7 mouse cellular contexts compared by ENCODE assay signal in the genomic region with DNA sequence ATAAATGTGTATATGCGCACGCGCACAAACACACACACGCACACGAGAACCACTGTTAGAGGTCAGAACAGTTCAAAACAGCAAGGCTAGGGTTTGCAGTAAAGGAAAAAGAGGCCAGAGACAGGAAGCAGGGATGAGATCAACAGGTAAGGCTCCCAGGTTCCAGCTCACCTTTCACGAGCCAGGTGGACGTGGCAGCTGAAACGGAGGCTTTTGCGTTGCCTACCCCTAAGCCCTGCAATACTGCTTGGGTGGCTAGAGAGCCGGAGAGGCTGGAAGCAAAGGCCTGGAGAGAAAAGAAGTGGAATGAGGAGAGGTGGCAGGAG. TPM values are rescaled to one million over a fixed set of nuclear protein-coding genes. Genes with fewer than 3 reads are reported as not detected.
DNase-seq lines count a peak whose midpoint lies in the region; ATAC-seq and TF ChIP-seq lines count a peak whose summit lies in the region.

No protein-coding gene starts in this region.

- TF ChIP-seq CTCF in testis, adult 2 months (IDR thresholded peaks at IDR 0.05; ENCODE audit: control insufficient read depth, insufficient read depth, insufficient replicate concordance, low read depth, low read length) = no peak
- no peak for TF ChIP-seq CTCF in liver, adult 2 months (IDR thresholded peaks at IDR 0.05; ENCODE audit: low read depth, low read length)

- H3K9me3 ChIP-seq in forebrain, embryonic 12.5 days = no peaks in the 10 kb centered on the region
- no peaks in the 10 kb centered on the region for H3K9me3 ChIP-seq in stomach, embryonic 16.5 days (replicated peaks; ENCODE audit: control insufficient read depth, low read length)

- no peak for DNase-seq in testis, postnatal 10 days (ENCODE audit: low spot score)
- peak; percentile 23 for DNase-seq in liver, adult 2 months (ENCODE audit: extremely low read depth, low read depth, low spot score)
- no peak for DNase-seq in right cerebral cortex, postnatal 14 days
- no peak for DNase-seq in gastrocnemius, postnatal 4 days (ENCODE audit: low spot score in 2 of 2)

- H3K27ac ChIP-seq in testis, adult 2 months (ENCODE audit: control insufficient read depth, insufficient read depth, low read depth, low read length) = no peak overlapping the region
- peak overlapping the region; percentile 71; the same call in 1 of the 2 replicates for H3K27ac ChIP-seq in forebrain, embryonic 12.5 days
- H3K27ac ChIP-seq in liver, adult 2 months (replicated peaks; ENCODE audit: insufficient read depth, low read depth, low read length) = no peak overlapping the region
- peak overlapping the region; percentile 92 for H3K27ac ChIP-seq in stomach, embryonic 16.5 days (ENCODE audit: low read length)

- H3K36me3 ChIP-seq in testis, adult 2 months (ENCODE audit: control insufficient read depth, insufficient read depth, low read length) = no peaks in the 10 kb centered on the region
- no peaks in the 10 kb centered on the region for H3K36me3 ChIP-seq in forebrain, embryonic 12.5 days (replicated peaks)
- H3K36me3 ChIP-seq in liver, adult 2 months (ENCODE audit: control insufficient read depth, insufficient read depth, low read length) = peaks cover 2% of the 10 kb centered on the region
- H3K36me3 ChIP-seq in stomach, embryonic 16.5 days (ENCODE audit: control insufficient read depth, insufficient read depth, low read length) = no peaks in the 10 kb centered on the region

- WGBS in forebrain, embryonic 12.5 days = 40% methylated on average over 10 of the region's 10 CpGs
- WGBS in liver, adult 2 months = 29% methylated on average over 10 of the region's 10 CpGs
- 30% methylated on average over 10 of the region's 10 CpGs for WGBS in stomach, embryonic 16.5 days

- peaks cover 12% of the 10 kb centered on the region; the same call in 1 of the 2 replicates for H3K79me2 ChIP-seq in liver, adult 2 months (ENCODE audit: control insufficient read depth, insufficient read depth, low read length)

- TF ChIP-seq POLR2A in testis, adult 2 months (IDR thresholded peaks at IDR 0.05; ENCODE audit: control insufficient read depth, low read depth, low read length) = no peak
- TF ChIP-seq POLR2A in liver, adult 2 months (IDR thresholded peaks at IDR 0.05; ENCODE audit: extremely low read depth, insufficient read depth, low read length) = no peak

- peak overlapping the region; percentile 93 for H3K4me3 ChIP-seq in testis, adult 2 months (ENCODE audit: control insufficient read depth, low read depth, low read length)
- peak overlapping the region; percentile 80 for H3K4me3 ChIP-seq in forebrain, embryonic 12.5 days (replicated peaks)
- H3K4me3 ChIP-seq in liver, adult 2 months (ENCODE audit: insufficient read depth, low read depth, low read length) = peak overlapping the region; percentile 88
- H3K4me3 ChIP-seq in stomach, embryonic 16.5 days (replicated peaks; ENCODE audit: low read length) = peak overlapping the region; percentile 89

- ATAC-seq in forebrain, embryonic 12.5 days (ENCODE audit: low FRiP score) = no peak; the same call in 1 of the 2 replicates
- ATAC-seq in stomach, embryonic 16.5 days (ENCODE audit: insufficient read depth, low FRiP score) = no peak

- H3K4me1 ChIP-seq in testis, adult 2 months (ENCODE audit: control insufficient read depth, insufficient read depth, low read length) = peaks cover 5% of the 10 kb centered on the region
- peaks cover 23% of the 10 kb centered on the region for H3K4me1 ChIP-seq in forebrain, embryonic 12.5 days
- H3K4me1 ChIP-seq in liver, adult 2 months (ENCODE audit: control insufficient read depth, insufficient read depth, low read length) = peaks cover 4% of the 10 kb centered on the region
- H3K4me1 ChIP-seq in stomach, embryonic 16.5 days (ENCODE audit: control insufficient read depth, insufficient read depth, low read length) = peaks cover 20% of the 10 kb centered on the region

- no peaks in the 10 kb centered on the region for H3K27me3 ChIP-seq in testis, adult 2 months (ENCODE audit: control insufficient read depth, insufficient read depth, low read length)
- H3K27me3 ChIP-seq in forebrain, embryonic 12.5 days = peaks cover 10% of the 10 kb centered on the region; the same call in 1 of the 2 replicates
- H3K27me3 ChIP-seq in liver, adult 2 months (ENCODE audit: control insufficient read depth, insufficient read depth, low read length) = no peaks in the 10 kb centered on the region
- no peaks in the 10 kb centered on the region for H3K27me3 ChIP-seq in stomach, embryonic 16.5 days (ENCODE audit: control insufficient read depth, insufficient read depth, low read length)

- peak overlapping the region; percentile 74 for H3K4me2 ChIP-seq in forebrain, embryonic 12.5 days
- H3K4me2 ChIP-seq in stomach, embryonic 16.5 days (ENCODE audit: low read depth, low read length) = peak overlapping the region; percentile 95

- H3K9ac ChIP-seq in forebrain, embryonic 12.5 days = peak overlapping the region; percentile 80
- peak overlapping the region; percentile 93 for H3K9ac ChIP-seq in liver, adult 2 months (ENCODE audit: low read depth, low read length)
- H3K9ac ChIP-seq in stomach, embryonic 16.5 days (ENCODE audit: low read length) = peak overlapping the region; percentile 94

RNA-seq across cellular contexts. Expression of a gene that starts 0.7 kb away (rescaled TPM):
- polyA plus RNA-seq in testis, adult 2 months (2012; rRNA removed) = 10.0 and 10.8 TPM in 2 replicates
- 17.3 and 19.1 TPM in 2 replicates for polyA plus RNA-seq in forebrain, embryonic 12.5 days (2016; fragmentation: Nextera tagmentation; extraction: Ambion mirVana)
- 15.2 and 19.2 TPM in 2 replicates for total RNA-seq in liver, adult 2 months (2014; rRNA removed)
- polyA plus RNA-seq in liver, adult 2 months (2012; rRNA removed) = 19.3 and 25.2 TPM in 2 replicates
- polyA plus RNA-seq in stomach, embryonic 16.5 days (2015; fragmentation: Nextera tagmentation; extraction: Ambion mirVana) = 33.6 and 35.5 TPM in 2 replicates
- 10 to 100 TPM; 17.3 to 18.0 TPM for total RNA-seq in gastrocnemius, postnatal 4 days (2021)

RNA-seq across cellular contexts. Expression of a gene that starts 31.8 kb away (rescaled TPM):
- polyA plus RNA-seq in testis, adult 2 months (2012; rRNA removed) = 1.2 and 2.0 TPM in 2 replicates
- polyA plus RNA-seq in forebrain, embryonic 12.5 days (2016; fragmentation: Nextera tagmentation; extraction: Ambion mirVana) = not detected in 2 replicates
- 0.07 TPM in 1 of 2 replicates, not detected in the other for total RNA-seq in liver, adult 2 months (2014; rRNA removed)
- polyA plus RNA-seq in liver, adult 2 months (2012; rRNA removed) = not detected in 2 replicates
- 0.67 and 0.72 TPM in 2 replicates for polyA plus RNA-seq in stomach, embryonic 16.5 days (2015; fragmentation: Nextera tagmentation; extraction: Ambion mirVana)
- not detected for total RNA-seq in gastrocnemius, postnatal 4 days (2021)

RNA-seq across cellular contexts. Expression of a gene that starts 50.6 kb away (rescaled TPM):
- polyA plus RNA-seq in testis, adult 2 months (2012; rRNA removed) = 3.7 and 5.2 TPM in 2 replicates
- 24.0 and 27.7 TPM in 2 replicates for polyA plus RNA-seq in forebrain, embryonic 12.5 days (2016; fragmentation: Nextera tagmentation; extraction: Ambion mirVana)
- 0.65 and 1.1 TPM in 2 replicates for total RNA-seq in liver, adult 2 months (2014; rRNA removed)
- polyA plus RNA-seq in liver, adult 2 months (2012; rRNA removed) = 1.6 and 2.0 TPM in 2 replicates
- 234 and 250 TPM in 2 replicates for polyA plus RNA-seq in stomach, embryonic 16.5 days (2015; fragmentation: Nextera tagmentation; extraction: Ambion mirVana)
- 10 to 100 TPM; 47.0 to 48.0 TPM for total RNA-seq in gastrocnemius, postnatal 4 days (2021)

RNA-seq across cellular contexts. Expression of a gene that starts 59.4 kb away (rescaled TPM):
- polyA plus RNA-seq in testis, adult 2 months (2012; rRNA removed) = 8.1 and 9.5 TPM in 2 replicates
- polyA plus RNA-seq in forebrain, embryonic 12.5 days (2016; fragmentation: Nextera tagmentation; extraction: Ambion mirVana) = 11.7 and 12.0 TPM in 2 replicates
- total RNA-seq in liver, adult 2 months (2014; rRNA removed) = 1.8 and 2.4 TPM in 2 replicates
- 0.91 and 1.4 TPM in 2 replicates for polyA plus RNA-seq in liver, adult 2 months (2012; rRNA removed)
- polyA plus RNA-seq in stomach, embryonic 16.5 days (2015; fragmentation: Nextera tagmentation; extraction: Ambion mirVana) = 6.9 and 7.4 TPM in 2 replicates
- 1 to 10 TPM; 4.6 to 5.5 TPM for total RNA-seq in gastrocnemius, postnatal 4 days (2021)

Comparison
In these comparisons a context has a peak if more than half of its experiments do, and no peak if none do; other contexts are left out.
1. H3K27ac ChIP-seq: peak in forebrain, embryonic 12.5 days (single experiment) and stomach, embryonic 16.5 days (single experiment); none in testis, adult 2 months (single experiment) and liver, adult 2 months (single experiment).
2. Peak in every context shown above with its lines, with median percentiles within 50 percentile points of each other: H3K4me3 ChIP-seq and H3K9ac ChIP-seq.